Mouse (Mus musculus) heart, postnatal 0 days (tissue): Measurements from ENCODE around the gene Gm21887.
"Not testable (repeated sequence)": the region's sequence is repeated elsewhere in the genome, so short reads cannot be mapped to it uniquely, and the experiment has no call there.

ENCODE experiments used
- CTCF ChIP-seq: IDR thresholded peaks from 2 replicates; pipeline ENCODE4 v1.5.1; 2016; ENCODE audit warnings: antibody characterized with exemption, control low read depth, low read depth
- EP300 ChIP-seq: IDR thresholded peaks from 2 replicates; pipeline ENCODE4 v1.6.1; 2016; ENCODE audit warnings: antibody characterized with exemption, low read depth

DNA sequence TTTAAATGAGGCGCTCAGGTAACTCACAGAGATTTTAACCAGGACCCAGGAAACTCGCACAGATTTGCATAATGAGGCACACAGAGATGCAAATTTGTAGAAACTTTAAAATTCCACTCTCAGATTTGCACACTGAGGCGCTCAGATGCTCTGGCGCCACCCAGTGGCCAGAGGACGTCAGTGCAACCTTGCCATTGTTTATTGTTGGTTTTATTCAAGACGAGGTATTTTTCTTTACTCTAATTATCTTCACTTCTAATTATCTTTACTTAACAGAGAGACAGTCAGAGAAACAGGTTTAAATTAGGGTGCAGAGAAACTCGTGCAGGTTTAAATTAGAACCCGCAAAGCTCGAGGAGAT, 11.2 kb downstream of the Gm21887 start:
- TF ChIP-seq EP300, result not testable (repeated sequence)
- TF ChIP-seq CTCF, result peak; percentile 100
